Mouse (Mus musculus): ENCODE data around the gene Lxn.

Lxn gene

GRCm38 (mm10) chr3:67459881-67460280 is 3.8 kb downstream of the Lxn start:
- no peak for DNase-seq

GRCm38 (mm10) chr3:67450601-67451210 is 13.0 kb downstream of the Lxn start:
- DNase-seq: no peak

GRCm38 (mm10) chr3:67449660-67450059 is 14.1 kb downstream of the Lxn start:
- DNase-seq: no peak

GRCm38 (mm10) chr3:67447143-67447542 is 16.6 kb downstream of the Lxn start:
- no peak for DNase-seq

- no peak for DNase-seq
Measured at GRCm38 (mm10) chr3:67434011-67434410, 29.7 kb downstream of the Lxn start.

- DNase-seq: peak; percentile 84 to 86
Measured at GRCm38 (mm10) chr3:67429999-67430380, 33.7 kb downstream of the Lxn start, which contains the start of gene Gfm1. Gene Gfm1, plus strand, starts transcription at chr3:67430096.

GRCm38 (mm10) chr3:67429338-67429998 is 34.3 kb downstream of the Lxn start:
- no peak for DNase-seq

Data from thymus, postnatal 36 days (tissue).